Mouse (Mus musculus) limb, embryonic 15.5 days (tissue): Measurements from ENCODE around the gene Sart1. TPM values are rescaled to one million over a fixed set of nuclear protein-coding genes. Genes with fewer than 3 reads are reported as not detected.

Experiments used
- ATAC-seq: fragments of 200-750 bp; cut with Nextera tagmentation; 2 replicates; pipeline ENCODE4 v1.8.0; 2017; ENCODE audit warnings: low read depth, moderate TSS enrichment; ENCODE audit not compliant: insufficient number of reproducible peaks, low FRiP score, low TSS enrichment
- H3K27ac ChIP-seq: fragments of 300-500 bp; sonication (generic); 2 replicates; pipeline ENCODE4 v1.5.1; 2015; ENCODE audit warnings: moderate library complexity, mild to moderate bottlenecking, inconsistent platforms
- H3K27me3 ChIP-seq: fragments of 300-500 bp; sonication (generic); 2 replicates; pipeline ENCODE4 v1.6.1; 2015; ENCODE audit warnings: inconsistent platforms
- H3K36me3 ChIP-seq: fragments of 300-500 bp; sonication (generic); 2 replicates; pipeline ENCODE4 v1.6.1; 2015; ENCODE audit warnings: inconsistent platforms
- H3K4me1 ChIP-seq: fragments of 300-500 bp; sonication (generic); 2 replicates; pipeline ENCODE4 v1.6.1; 2015; ENCODE audit warnings: inconsistent platforms
- H3K4me2 ChIP-seq: fragments of 300-500 bp; sonication (generic); 2 replicates; pipeline ENCODE4 v1.6.1; 2015; ENCODE audit warnings: mild to moderate bottlenecking, inconsistent platforms
- H3K4me3 ChIP-seq: fragments of 300-500 bp; sonication (generic); 2 replicates; pipeline ENCODE4 v1.5.1; 2015; ENCODE audit warnings: mild to moderate bottlenecking, inconsistent platforms
- H3K9ac ChIP-seq: fragments of 300-500 bp; sonication (generic); 2 replicates; pipeline ENCODE4 v1.6.1; 2015; ENCODE audit warnings: inconsistent platforms
- H3K9me3 ChIP-seq: fragments of 300-500 bp; sonication (generic); 2 replicates; pipeline ENCODE4 v1.6.1; 2016; ENCODE audit warnings: inconsistent platforms
- WGBS: fragments of 180-500 bp; shearing (Covaris S2); methylation state at CpG from one replicate; pipeline ENCODE4 v1.1.7; 2015; 5-methylcytosine and 5-hydroxymethylcytosine counted together
- polyA plus RNA-seq: library from polyadenylated mRNA; unstranded; fragments of >200 nt; fragmentation: Nextera tagmentation; extraction: Ambion mirVana; gene quantifications from 2 replicates; pipeline ENCODE4 v1.2.1, GENCODE M21; 2015

Gene Sart1
- polyA plus RNA-seq, 1 experiment from 2014 or later = 72.1 TPM

GRCm38 (mm10) chr19:5424782-5425741, 36.6 kb upstream of the Sart1 start, which contains the start of the genes Drap1 and AI837181:
Gene Drap1, minus strand, starts transcription at chr19:5424979.
Gene AI837181, plus strand, starts transcription at chr19:5425144.
- ATAC-seq = peak; percentile 90
- WGBS = 1% methylated on average over 75 of the region's 87 CpGs
- peak within 1 kb of the TSS; percentile 95 for H3K27ac ChIP-seq
- H3K9ac ChIP-seq = peak within 1 kb of the TSS; percentile 89
- H3K4me2 ChIP-seq = peak within 1 kb of the TSS; percentile 83
- no peaks in the 10 kb centered on the region for H3K9me3 ChIP-seq
- H3K36me3 ChIP-seq = peaks cover 44% of the 10 kb centered on the region
- peak within 1 kb of the TSS; percentile 81 for H3K4me3 ChIP-seq
- peaks cover 44% of the 10 kb centered on the region for H3K4me1 ChIP-seq
- no peaks in the 10 kb centered on the region for H3K27me3 ChIP-seq

- Histone ChIP-seq H3K4me3 (peak overlapping the region; percentile 81), H3K27ac (peak overlapping the region; percentile 95), H3K4me2 (peak overlapping the region; percentile 83), H3K4me1 (peaks cover 40% of the 10 kb centered on the region), H3K36me3 (peaks cover 47% of the 10 kb centered on the region), H3K27me3 (no peaks in the 10 kb centered on the region), H3K9me3 (no peaks in the 10 kb centered on the region), H3K9ac (peak overlapping the region; percentile 80)
- WGBS = 1% methylated on average over 42 of the region's 48 CpGs
- ATAC-seq = peak; percentile 68
These were observed 35.7 kb upstream of the Sart1 start for GRCm38 (mm10) chr19:5424092-5424781.

GRCm38 (mm10) chr19:5423561-5423960, 35.1 kb upstream of the Sart1 start:
- H3K4me2 ChIP-seq = peak overlapping the region; percentile 83
- WGBS = 65% methylated on average over 12 of the region's 12 CpGs
- no peak for ATAC-seq
- no peaks in the 10 kb centered on the region for H3K27me3 ChIP-seq
- H3K9me3 ChIP-seq = no peaks in the 10 kb centered on the region
- peak overlapping the region; percentile 81 for H3K4me3 ChIP-seq
- H3K9ac ChIP-seq = peak overlapping the region; percentile 80
- peak overlapping the region; percentile 95 for H3K27ac ChIP-seq
- H3K4me1 ChIP-seq = peaks cover 40% of the 10 kb centered on the region
- peaks cover 44% of the 10 kb centered on the region for H3K36me3 ChIP-seq

GRCm38 (mm10) chr19:5422895-5423443, 34.5 kb upstream of the Sart1 start:
- ATAC-seq = no peak
- no peaks in the 10 kb centered on the region for H3K9me3 ChIP-seq
- H3K9ac ChIP-seq = no peak overlapping the region
- peak overlapping the region; percentile 81; the same call in 1 of the 2 replicates for H3K4me3 ChIP-seq
- no peaks in the 10 kb centered on the region for H3K27me3 ChIP-seq
- peak overlapping the region; percentile 83; the same call in 1 of the 2 replicates for H3K4me2 ChIP-seq
- H3K4me1 ChIP-seq = peaks cover 40% of the 10 kb centered on the region
- peaks cover 44% of the 10 kb centered on the region for H3K36me3 ChIP-seq
- no peak overlapping the region for H3K27ac ChIP-seq
- WGBS = 83% methylated on average over 9 of the region's 9 CpGs

GRCm38 (mm10) chr19:5422267-5422666, 33.8 kb upstream of the Sart1 start:
- Histone ChIP-seq H3K36me3 (peaks cover 48% of the 10 kb centered on the region), H3K9me3 (no peaks in the 10 kb centered on the region), H3K27ac (no peak overlapping the region), H3K4me2 (no peak overlapping the region), H3K4me3 (no peak overlapping the region), H3K27me3 (no peaks in the 10 kb centered on the region), H3K9ac (no peak overlapping the region), H3K4me1 (peaks cover 39% of the 10 kb centered on the region)
- ATAC-seq = no peak
- WGBS = 87% methylated on average over 10 of the region's 10 CpGs

GRCm38 (mm10) chr19:5421784-5422183, 33.3 kb upstream of the Sart1 start:
- H3K27ac ChIP-seq = no peak overlapping the region
- 88% methylated on average over 5 of the region's 5 CpGs for WGBS
- no peak overlapping the region for H3K4me2 ChIP-seq
- H3K4me3 ChIP-seq = no peak overlapping the region
- no peak overlapping the region for H3K9ac ChIP-seq
- ATAC-seq = no peak
- H3K9me3 ChIP-seq = no peaks in the 10 kb centered on the region
- peaks cover 35% of the 10 kb centered on the region for H3K4me1 ChIP-seq
- H3K27me3 ChIP-seq = no peaks in the 10 kb centered on the region
- H3K36me3 ChIP-seq = peaks cover 44% of the 10 kb centered on the region

- H3K27me3 ChIP-seq = no peaks in the 10 kb centered on the region
- no peak for ATAC-seq
- H3K27ac ChIP-seq = no peak overlapping the region
- H3K9ac ChIP-seq = no peak overlapping the region
- 90% methylated on average over 6 of the region's 6 CpGs for WGBS
- H3K36me3 ChIP-seq = peaks cover 36% of the 10 kb centered on the region
- no peak overlapping the region for H3K4me3 ChIP-seq
- no peak overlapping the region for H3K4me2 ChIP-seq
- H3K4me1 ChIP-seq = peaks cover 23% of the 10 kb centered on the region
- no peaks in the 10 kb centered on the region for H3K9me3 ChIP-seq
These were observed 32.1 kb upstream of the Sart1 start for GRCm38 (mm10) chr19:5420579-5420978.

GRCm38 (mm10) chr19:5419630-5420029, 31.1 kb upstream of the Sart1 start:
- no peak overlapping the region for H3K4me2 ChIP-seq
- peaks cover 36% of the 10 kb centered on the region for H3K36me3 ChIP-seq
- ATAC-seq = no peak
- no peak overlapping the region for H3K4me3 ChIP-seq
- no peak overlapping the region for H3K27ac ChIP-seq
- no peaks in the 10 kb centered on the region for H3K9me3 ChIP-seq
- 88% methylated on average over 9 of the region's 9 CpGs for WGBS
- no peak overlapping the region for H3K9ac ChIP-seq
- no peaks in the 10 kb centered on the region for H3K27me3 ChIP-seq
- H3K4me1 ChIP-seq = peaks cover 23% of the 10 kb centered on the region

GRCm38 (mm10) chr19:5418750-5419466, 30.4 kb upstream of the Sart1 start:
- 93% methylated on average over 8 of the region's 8 CpGs for WGBS
- ATAC-seq = no peak
- Histone ChIP-seq H3K4me1 (peaks cover 21% of the 10 kb centered on the region), H3K36me3 (peaks cover 36% of the 10 kb centered on the region), H3K27me3 (no peaks in the 10 kb centered on the region), H3K9ac (no peak overlapping the region), H3K27ac (no peak overlapping the region), H3K4me2 (no peak overlapping the region), H3K4me3 (no peak overlapping the region), H3K9me3 (no peaks in the 10 kb centered on the region)

- Histone ChIP-seq H3K9ac (no peak overlapping the region), H3K36me3 (peaks cover 7% of the 10 kb centered on the region), H3K9me3 (no peaks in the 10 kb centered on the region), H3K4me3 (no peak overlapping the region), H3K27ac (no peak overlapping the region), H3K4me2 (no peak overlapping the region), H3K4me1 (no peaks in the 10 kb centered on the region), H3K27me3 (no peaks in the 10 kb centered on the region)
- no peak for ATAC-seq
- 67% methylated on average over 2 of the region's 2 CpGs for whole genome bisulfite sequencing
These were observed 26.0 kb upstream of the Sart1 start for GRCm38 (mm10) chr19:5414534-5414957.

- Histone ChIP-seq H3K9me3 (no peaks in the 10 kb centered on the region), H3K4me2 (no peak overlapping the region), H3K27me3 (no peaks in the 10 kb centered on the region), H3K4me1 (peaks cover 4% of the 10 kb centered on the region; the same call in 1 of the 2 replicates), H3K27ac (no peak overlapping the region), H3K36me3 (peaks cover 5% of the 10 kb centered on the region; the same call in 1 of the 2 replicates), H3K4me3 (no peak overlapping the region), H3K9ac (no peak overlapping the region)
- WGBS = 75% methylated on average over 4 of the region's 4 CpGs
- ATAC-seq = no peak
These were observed 25.3 kb upstream of the Sart1 start for GRCm38 (mm10) chr19:5413840-5414239.
